Mouse (Mus musculus) intestine, postnatal 0 days (tissue): ENCODE measurements around the gene Dock9. TPM values are rescaled to one million over a fixed set of nuclear protein-coding genes. Genes with fewer than 3 reads are reported as not detected.
A peak's percentile ranks its signal among the peaks of the same experiment; 100 is the strongest.

Experiments
- ATAC-seq: fragments of 200-750 bp; cut with Nextera tagmentation; 2 replicates; pipeline ENCODE4 v1.8.0; 2017; ENCODE audit warnings: mild to moderate bottlenecking, moderate TSS enrichment, moderate library complexity
- H3K27ac ChIP-seq: fragments of 300-500 bp; sonication (generic); 2 replicates; pipeline ENCODE4 v1.5.1; 2014; ENCODE audit warnings: mild to moderate bottlenecking, low read depth, low read length, moderate library complexity
- H3K27me3 ChIP-seq: fragments of 300-500 bp; sonication (generic); replicated peaks from 2 replicates; pipeline ENCODE4 v1.6.1; 2014; ENCODE audit warnings: low read length, mixed read lengths; ENCODE audit not compliant: control insufficient read depth, insufficient read depth
- H3K36me3 ChIP-seq: fragments of 300-500 bp; sonication (generic); 2 replicates; pipeline ENCODE4 v1.6.1; 2014; ENCODE audit warnings: mild to moderate bottlenecking, moderate library complexity; ENCODE audit not compliant: control insufficient read depth, insufficient read depth
- H3K4me1 ChIP-seq: fragments of 300-500 bp; sonication (generic); replicated peaks from 2 replicates; pipeline ENCODE4 v1.6.1; 2014; ENCODE audit warnings: antibody characterized with exemption, low read length, mixed read lengths; ENCODE audit not compliant: control insufficient read depth, insufficient read depth
- H3K4me2 ChIP-seq: fragments of 300-500 bp; sonication (generic); replicated peaks from 2 replicates; pipeline ENCODE4 v1.6.1; 2014; ENCODE audit warnings: low read depth, mild to moderate bottlenecking, moderate library complexity
- H3K4me3 ChIP-seq: fragments of 300-500 bp; sonication (generic); 2 replicates; pipeline ENCODE4 v1.5.1; 2014; ENCODE audit warnings: low read depth, low read length
- H3K9ac ChIP-seq: fragments of 300-500 bp; sonication (generic); 2 replicates; pipeline ENCODE4 v1.6.1; 2014; ENCODE audit warnings: mild to moderate bottlenecking, low read depth, low read length
- H3K9me3 ChIP-seq: fragments of 300-500 bp; sonication (generic); 2 replicates; pipeline ENCODE4 v1.6.1; 2016; ENCODE audit warnings: mixed run types; ENCODE audit not compliant: control insufficient read depth
- CTCF ChIP-seq: sonication (generic); IDR thresholded peaks from 2 replicates; pipeline ENCODE4 v1.5.1; 2016; ENCODE audit warnings: low read depth, mild to moderate bottlenecking, control low read depth, antibody characterized with exemption, moderate library complexity
- WGBS: fragments of 180-500 bp; shearing (Covaris S2); extraction: QIAGEN DNeasy Blood & Tissue Kit; methylation state at CpG from one replicate; pipeline ENCODE4 v1.1.7; 2014; 5-methylcytosine and 5-hydroxymethylcytosine counted together
- polyA plus RNA-seq: library from polyadenylated mRNA; unstranded; fragments of >200 nt; fragmentation: Nextera tagmentation; extraction: Ambion mirVana; gene quantifications from 2 replicates; pipeline ENCODE4 v1.2.1, GENCODE M21; 2015

Gene Dock9
- polyA plus RNA-seq, 1 experiment from 2014 or later = 6.2 TPM

DNA sequence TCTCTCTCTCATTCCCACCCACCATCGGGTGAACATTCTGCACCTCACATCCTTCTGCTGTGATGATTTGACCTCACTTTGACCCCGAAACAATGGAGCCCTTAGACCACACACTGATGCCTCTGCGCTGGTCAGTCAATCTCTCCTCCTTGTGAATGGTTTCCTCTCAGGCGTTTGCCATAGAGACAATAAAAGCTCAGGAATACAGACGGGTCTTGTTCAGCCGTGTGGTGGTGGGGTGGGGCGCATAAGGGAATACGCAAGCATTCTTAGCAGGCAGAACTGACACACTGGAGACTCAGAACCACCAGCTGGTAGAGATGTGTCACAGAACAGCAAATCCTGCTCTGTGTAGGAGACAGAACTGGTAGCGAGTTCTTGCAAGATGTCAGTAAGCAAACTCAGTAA is 230.8 kb downstream of the Dock9 start:
- Histone ChIP-seq H3K36me3 (peaks cover 8% of the 10 kb centered on the region; the same call in 1 of the 2 replicates), H3K27me3 (no peaks in the 10 kb centered on the region), H3K4me1 (no peaks in the 10 kb centered on the region), H3K9ac (no peak overlapping the region), H3K4me2 (no peak overlapping the region), H3K4me3 (no peak overlapping the region), H3K9me3 (no peaks in the 10 kb centered on the region), H3K27ac (no peak overlapping the region)
- WGBS = 59% methylated on average over 9 of the region's 9 CpGs
- no peak for ATAC-seq
- no peak for TF ChIP-seq CTCF

DNA sequence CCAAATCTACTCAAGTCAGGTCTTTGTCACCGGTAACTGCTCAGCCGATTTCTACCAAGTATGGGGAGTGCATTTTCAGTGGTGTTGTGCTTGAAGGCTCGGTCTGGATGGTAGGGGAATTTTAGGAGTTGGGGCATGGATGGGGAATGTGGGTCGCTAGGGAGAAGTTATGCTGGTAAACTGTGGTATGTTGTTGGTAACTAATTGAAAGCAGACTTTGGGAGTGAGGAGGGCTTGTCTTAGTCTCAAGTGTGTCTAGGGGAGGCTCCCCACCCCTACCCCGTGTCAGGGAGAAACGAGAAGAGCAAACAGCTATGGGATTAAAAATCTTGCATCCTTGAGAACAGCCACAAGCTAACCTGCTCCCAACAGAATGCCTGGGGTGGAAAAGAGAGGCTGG is 231.7 kb downstream of the Dock9 start:
- H3K9me3 ChIP-seq = no peaks in the 10 kb centered on the region
- no peak overlapping the region for H3K9ac ChIP-seq
- peaks cover 15% of the 10 kb centered on the region; the same call in 1 of the 2 replicates for H3K36me3 ChIP-seq
- no peaks in the 10 kb centered on the region for H3K4me1 ChIP-seq
- H3K4me3 ChIP-seq = no peak overlapping the region
- no peak for ATAC-seq
- no peak overlapping the region for H3K4me2 ChIP-seq
- H3K27me3 ChIP-seq = no peaks in the 10 kb centered on the region
- no peak overlapping the region for H3K27ac ChIP-seq
- no peak for TF ChIP-seq CTCF
- 82% methylated on average over 6 of the region's 6 CpGs for WGBS

DNA sequence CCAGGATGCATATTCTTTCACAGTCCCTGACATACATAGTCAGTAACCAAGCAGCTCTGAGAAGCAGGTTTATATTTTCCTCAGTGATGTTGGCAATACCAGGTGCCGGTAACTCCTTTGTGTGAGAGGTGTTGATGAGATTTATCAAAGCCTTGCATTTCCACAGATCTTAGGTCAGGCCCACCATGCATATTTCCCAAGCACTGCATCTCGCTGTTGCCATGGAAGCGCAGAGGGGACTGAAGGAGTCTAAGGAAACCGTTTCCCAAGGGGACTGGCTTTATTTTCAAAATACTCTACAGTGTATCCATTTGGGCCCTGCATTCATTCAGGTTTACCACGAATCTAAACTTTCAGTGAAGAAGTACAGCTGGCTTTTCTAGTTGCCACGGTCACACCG is 233.0 kb downstream of the Dock9 start:
- no peak overlapping the region for H3K9ac ChIP-seq
- ATAC-seq = no peak
- no peak overlapping the region for H3K4me3 ChIP-seq
- no peak overlapping the region for H3K4me2 ChIP-seq
- no peaks in the 10 kb centered on the region for H3K9me3 ChIP-seq
- H3K27ac ChIP-seq = no peak overlapping the region
- no peaks in the 10 kb centered on the region for H3K27me3 ChIP-seq
- no peak for TF ChIP-seq CTCF
- peaks cover 15% of the 10 kb centered on the region; the same call in 1 of the 2 replicates for H3K36me3 ChIP-seq
- no peaks in the 10 kb centered on the region for H3K4me1 ChIP-seq
- 50% methylated on average over 7 of the region's 7 CpGs for WGBS

DNA sequence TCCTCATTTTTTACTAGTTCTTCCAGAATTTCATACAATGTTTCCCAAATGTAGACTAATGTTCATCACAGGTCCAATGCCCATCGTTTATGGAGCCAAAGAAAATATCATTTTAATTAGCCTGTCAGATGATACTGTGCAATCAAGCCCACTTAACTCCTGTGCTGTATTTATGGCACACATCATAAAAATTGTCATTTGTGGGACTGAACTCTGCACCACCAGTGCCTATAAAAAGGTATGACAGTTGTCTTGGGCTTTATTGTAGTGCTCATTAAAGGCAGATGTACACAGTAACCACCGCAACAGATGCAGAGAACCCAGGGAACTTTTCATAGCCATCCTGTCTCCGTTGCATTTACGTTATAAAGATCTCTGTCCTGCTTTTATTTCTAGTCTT is 233.7 kb downstream of the Dock9 start:
- no peaks in the 10 kb centered on the region for H3K9me3 ChIP-seq
- no peaks in the 10 kb centered on the region for H3K4me1 ChIP-seq
- H3K27ac ChIP-seq = no peak overlapping the region
- H3K4me3 ChIP-seq = no peak overlapping the region
- ATAC-seq = peak; percentile 75
- no peak for TF ChIP-seq CTCF
- H3K36me3 ChIP-seq = peaks cover 20% of the 10 kb centered on the region; the same call in 1 of the 2 replicates
- H3K27me3 ChIP-seq = no peaks in the 10 kb centered on the region
- WGBS = 59% methylated on average over 4 of the region's 4 CpGs
- H3K4me2 ChIP-seq = no peak overlapping the region
- H3K9ac ChIP-seq = no peak overlapping the region

GRCm38 (mm10) chr14:121559026-121559425 is 238.6 kb downstream of the Dock9 start:
- no peak for TF ChIP-seq CTCF
- Histone ChIP-seq H3K9ac (no peak overlapping the region), H3K4me1 (no peaks in the 10 kb centered on the region), H3K27ac (no peak overlapping the region), H3K4me3 (no peak overlapping the region), H3K27me3 (no peaks in the 10 kb centered on the region), H3K36me3 (peaks cover 39% of the 10 kb centered on the region), H3K9me3 (no peaks in the 10 kb centered on the region), H3K4me2 (no peak overlapping the region)
- ATAC-seq = no peak
- WGBS = 89% methylated on average over 13 of the region's 13 CpGs

GRCm38 (mm10) chr14:121556401-121557315 is 241.0 kb downstream of the Dock9 start:
- TF ChIP-seq CTCF = no peak
- Histone ChIP-seq H3K4me2 (no peak overlapping the region), H3K9me3 (no peaks in the 10 kb centered on the region), H3K4me1 (no peaks in the 10 kb centered on the region), H3K36me3 (peaks cover 43% of the 10 kb centered on the region), H3K27ac (no peak overlapping the region), H3K4me3 (no peak overlapping the region), H3K27me3 (no peaks in the 10 kb centered on the region), H3K9ac (no peak overlapping the region)
- WGBS = 91% methylated on average over 21 of the region's 21 CpGs
- no peak for ATAC-seq
